Mouse (Mus musculus) spleen, postnatal 0 days (tissue): ENCODE data around the gene Igf2bp2. TPM values are rescaled to one million over a fixed set of nuclear protein-coding genes. Genes with fewer than 3 reads are reported as not detected.

Experiments used
- polyA plus RNA-seq: library from polyadenylated mRNA; unstranded; fragments of >200 nt; fragmentation: Nextera tagmentation; extraction: Ambion mirVana; gene quantifications from 2 replicates; pipeline ENCODE4 v1.2.1, GENCODE M21; 2015

The Igf2bp2 gene
- 7.6 and 10.5 TPM in 2 replicates for polyA plus RNA-seq

GRCm38 (mm10) chr16:22162512-22163455 is at the start of gene Igf2bp2:
Igf2bp2 (minus strand) TSS chr16:22163299.

GRCm38 (mm10) chr16:22009099-22009584 is 154.0 kb downstream of the Igf2bp2 start, which contains the start of gene Senp2:
Senp2 (plus strand) TSS chr16:22009484.

Other genes with a start within 250 kb of the Igf2bp2 start
- gene Tmem41a, start 215.7 kb downstream of the Igf2bp2 start, polyA plus RNA-seq, result 30.4 and 32.8 TPM in 2 replicates
- 1.8 TPM in 2 replicates for gene Liph, start 167.6 kb downstream of the Igf2bp2 start, polyA plus RNA-seq
- gene Senp2, start 153.8 kb downstream of the Igf2bp2 start, polyA plus RNA-seq, result 34.9 and 35.3 TPM in 2 replicates
- 210 and 220 TPM in 2 replicates for gene Tra2b, start 102.7 kb upstream of the Igf2bp2 start, polyA plus RNA-seq